Mouse (Mus musculus) ovary, postnatal 10 days (tissue): ENCODE data around the gene Tnfrsf12a.

ENCODE experiments used
- DNase-seq: peaks from one replicate; pipeline ENCODE4 v3.0.0; 2022; ENCODE audit warnings: low spot score

Tnfrsf12a gene

GRCm38 (mm10) chr17:23644613-23645495, 32.4 kb downstream of the Tnfrsf12a start, which contains the start of gene Mmp25:
Gene Mmp25, minus strand, starts transcription at chr17:23645277.
- no peak for DNase-seq

- no peak for DNase-seq
Measured at GRCm38 (mm10) chr17:23631241-23631640, 46.0 kb downstream of the Tnfrsf12a start.

DNA sequence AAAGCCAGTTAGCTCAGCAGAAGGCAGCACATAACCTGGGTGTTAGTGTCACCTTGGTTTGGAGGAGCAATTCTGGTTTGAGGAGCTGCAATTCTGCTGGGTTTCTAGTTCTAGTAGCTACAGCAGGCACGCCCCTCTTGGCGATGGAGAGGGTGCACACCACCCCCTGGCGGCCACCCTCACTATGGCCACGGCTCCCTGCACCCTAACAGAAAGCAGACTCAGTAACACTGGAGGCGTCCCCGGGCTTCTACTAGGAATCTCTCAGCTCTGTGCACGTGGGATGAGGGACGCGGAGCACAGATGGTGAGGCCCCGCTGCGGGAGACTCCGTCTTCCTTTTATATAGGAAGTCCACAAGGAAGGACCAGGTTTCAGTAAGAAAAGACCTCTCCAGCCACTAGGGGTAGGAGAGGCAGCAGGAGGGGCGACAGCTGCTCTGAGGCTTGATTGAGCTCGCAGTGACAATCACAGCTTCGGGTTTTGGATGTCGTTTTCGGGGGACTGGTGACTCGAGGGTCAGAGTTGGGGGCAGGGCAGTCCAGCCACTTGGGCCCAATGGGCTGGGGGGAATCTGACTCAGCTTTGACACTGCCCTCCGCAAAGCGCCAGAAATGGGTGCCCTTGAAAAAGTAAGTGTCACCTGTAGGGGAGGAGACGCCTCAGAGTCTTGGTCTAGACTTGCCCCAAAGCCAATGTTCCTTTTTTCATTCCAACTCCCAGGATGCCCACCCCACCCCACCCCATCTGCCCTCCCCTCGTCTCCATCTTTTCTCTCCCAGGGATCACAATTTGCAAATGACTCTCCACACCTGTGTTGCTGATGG, 46.9 kb downstream of the Tnfrsf12a start:
- peak; percentile 65 for DNase-seq

GRCm38 (mm10) chr17:23627813-23628212, 49.5 kb downstream of the Tnfrsf12a start:
- DNase-seq: no peak
